Mouse (Mus musculus): ENCODE data around the gene Kcnrg. TPM values are rescaled to one million over a fixed set of nuclear protein-coding genes. Genes with fewer than 3 reads are reported as not detected.
A peak's percentile ranks its signal among the peaks of the same experiment; 100 is the strongest.
"Not testable (repeated sequence)": the region's sequence is repeated elsewhere in the genome, so short reads cannot be mapped to it uniquely, and the experiment has no call there.

Gene Kcnrg
- polyA plus RNA-seq (2016; fragmentation: Nextera tagmentation; extraction: Ambion mirVana): 0.50 and 0.55 TPM in 2 replicates

GRCm38 (mm10) chr14:61607157-61607556, at the start of gene Kcnrg:
Kcnrg (plus strand) TSS chr14:61607457.
- H3K4me3 ChIP-seq: no peak within 1 kb of the TSS
- no peak for DNase-seq (ENCODE audit: low spot score)
- WGBS: 85% methylated on average over 3 of the region's 3 CpGs

GRCm38 (mm10) chr14:61558901-61559300, 48.4 kb upstream of the Kcnrg start:
- Histone ChIP-seq H3K4me3 (no peak overlapping the region), H3K27ac (replicated peaks) (no peak overlapping the region), H3K36me3 (replicated peaks) (no peaks in the 10 kb centered on the region), H3K27me3 (replicated peaks; ENCODE audit: low read depth, poor library complexity, severe bottlenecking) (peaks cover 19% of the 10 kb centered on the region), H3K9me3 (no peaks in the 10 kb centered on the region), H3K4me1 (peaks cover 14% of the 10 kb centered on the region)
- DNase-seq (ENCODE audit: low spot score): no peak
- WGBS: 91% methylated on average over 6 of the region's 6 CpGs

More at GRCm38 (mm10) chr14:61607157-61607556, at the start of gene Kcnrg:
- no peaks in the 10 kb centered on the region for H3K4me1 ChIP-seq
- H3K36me3 ChIP-seq (replicated peaks): peaks cover 36% of the 10 kb centered on the region
- H3K27me3 ChIP-seq (replicated peaks; ENCODE audit: low read depth, poor library complexity, severe bottlenecking): no peaks in the 10 kb centered on the region
- no peaks in the 10 kb centered on the region for H3K9me3 ChIP-seq
- no peak within 1 kb of the TSS for H3K27ac ChIP-seq (replicated peaks)

GRCm38 (mm10) chr14:61559856-61560255, 47.4 kb upstream of the Kcnrg start:
- Histone ChIP-seq H3K4me3 (no peak overlapping the region), H3K36me3 (replicated peaks) (no peaks in the 10 kb centered on the region), H3K27ac (replicated peaks) (no peak overlapping the region), H3K27me3 (replicated peaks; ENCODE audit: low read depth, poor library complexity, severe bottlenecking) (peaks cover 19% of the 10 kb centered on the region), H3K9me3 (no peaks in the 10 kb centered on the region), H3K4me1 (peaks cover 14% of the 10 kb centered on the region)
- DNase-seq (ENCODE audit: low spot score): no peak
- 73% methylated on average over 3 of the region's 3 CpGs for WGBS

GRCm38 (mm10) chr14:61566211-61566610, 41.0 kb upstream of the Kcnrg start:
- DNase-seq (ENCODE audit: low spot score); H3K27ac ChIP-seq (replicated peaks); H3K9me3 ChIP-seq; H3K27me3 ChIP-seq (replicated peaks; ENCODE audit: low read depth, poor library complexity, severe bottlenecking); H3K4me3 ChIP-seq; H3K36me3 ChIP-seq (replicated peaks); H3K4me1 ChIP-seq: not testable (repeated sequence)
- WGBS: 90% methylated on average over 4 of the region's 4 CpGs

- no peaks in the 10 kb centered on the region for H3K27me3 ChIP-seq (replicated peaks; ENCODE audit: low read depth, poor library complexity, severe bottlenecking)
- WGBS: 63% methylated on average over 2 of the region's 2 CpGs
- no peaks in the 10 kb centered on the region for H3K4me1 ChIP-seq
- H3K36me3 ChIP-seq (replicated peaks): no peaks in the 10 kb centered on the region
- H3K27ac ChIP-seq (replicated peaks): no peak overlapping the region
- H3K4me3 ChIP-seq: no peak overlapping the region
- H3K9me3 ChIP-seq: no peaks in the 10 kb centered on the region
- no peak for DNase-seq (ENCODE audit: low spot score)
Observed at GRCm38 (mm10) chr14:61569344-61569743, 37.9 kb upstream of the Kcnrg start.

GRCm38 (mm10) chr14:61571366-61571765, 35.9 kb upstream of the Kcnrg start:
- DNase-seq (ENCODE audit: low spot score): peak; percentile 85
- 18% methylated on average over 4 of the region's 4 CpGs for WGBS
- Histone ChIP-seq H3K36me3 (replicated peaks) (no peaks in the 10 kb centered on the region), H3K9me3 (no peaks in the 10 kb centered on the region), H3K27ac (replicated peaks) (no peak overlapping the region), H3K27me3 (replicated peaks; ENCODE audit: low read depth, poor library complexity, severe bottlenecking) (no peaks in the 10 kb centered on the region), H3K4me1 (no peaks in the 10 kb centered on the region), H3K4me3 (no peak overlapping the region)

GRCm38 (mm10) chr14:61572131-61572530, 35.1 kb upstream of the Kcnrg start:
- Histone ChIP-seq H3K4me3 (no peak overlapping the region), H3K9me3 (no peaks in the 10 kb centered on the region), H3K27ac (replicated peaks) (no peak overlapping the region), H3K27me3 (replicated peaks; ENCODE audit: low read depth, poor library complexity, severe bottlenecking) (no peaks in the 10 kb centered on the region), H3K4me1 (no peaks in the 10 kb centered on the region), H3K36me3 (replicated peaks) (no peaks in the 10 kb centered on the region)
- DNase-seq (ENCODE audit: low spot score): no peak
- 78% methylated on average over 2 of the region's 2 CpGs for WGBS

GRCm38 (mm10) chr14:61575066-61575465, 32.2 kb upstream of the Kcnrg start:
- 93% methylated on average over 10 of the region's 10 CpGs for WGBS
- H3K4me1 ChIP-seq: no peaks in the 10 kb centered on the region

GRCm38 (mm10) chr14:61575941-61576340, 31.3 kb upstream of the Kcnrg start:
- H3K27me3 ChIP-seq (replicated peaks; ENCODE audit: low read depth, poor library complexity, severe bottlenecking): no peaks in the 10 kb centered on the region
- WGBS: 88% methylated on average over 8 of the region's 8 CpGs
- H3K4me3 ChIP-seq: no peak overlapping the region
- H3K9me3 ChIP-seq: no peaks in the 10 kb centered on the region
- DNase-seq (ENCODE audit: low spot score): no peak
- H3K36me3 ChIP-seq (replicated peaks): no peaks in the 10 kb centered on the region
- H3K4me1 ChIP-seq: no peaks in the 10 kb centered on the region
- no peak overlapping the region for H3K27ac ChIP-seq (replicated peaks)

More at GRCm38 (mm10) chr14:61575066-61575465, 32.2 kb upstream of the Kcnrg start:
- no peak for DNase-seq (ENCODE audit: low spot score)
- H3K4me3 ChIP-seq: no peak overlapping the region
- no peaks in the 10 kb centered on the region for H3K36me3 ChIP-seq (replicated peaks)
- H3K27ac ChIP-seq (replicated peaks): no peak overlapping the region
- no peaks in the 10 kb centered on the region for H3K27me3 ChIP-seq (replicated peaks; ENCODE audit: low read depth, poor library complexity, severe bottlenecking)
- no peaks in the 10 kb centered on the region for H3K9me3 ChIP-seq

- Histone ChIP-seq H3K4me3 (no peak overlapping the region), H3K27ac (replicated peaks) (no peak overlapping the region), H3K4me1 (no peaks in the 10 kb centered on the region), H3K36me3 (replicated peaks) (no peaks in the 10 kb centered on the region), H3K9me3 (no peaks in the 10 kb centered on the region), H3K27me3 (replicated peaks; ENCODE audit: low read depth, poor library complexity, severe bottlenecking) (no peaks in the 10 kb centered on the region)
- no peak for DNase-seq (ENCODE audit: low spot score)
- 75% methylated on average over 4 of the region's 4 CpGs for WGBS
Observed at GRCm38 (mm10) chr14:61589288-61590065, 17.8 kb upstream of the Kcnrg start.

- no peak for DNase-seq (ENCODE audit: low spot score)
- no peaks in the 10 kb centered on the region for H3K9me3 ChIP-seq
- H3K4me3 ChIP-seq: no peak overlapping the region
- WGBS: 91% methylated on average over 9 of the region's 9 CpGs
- no peaks in the 10 kb centered on the region for H3K27me3 ChIP-seq (replicated peaks; ENCODE audit: low read depth, poor library complexity, severe bottlenecking)
- H3K36me3 ChIP-seq (replicated peaks): no peaks in the 10 kb centered on the region; the same call in 1 of the 2 replicates
- H3K4me1 ChIP-seq: peaks cover 11% of the 10 kb centered on the region
- H3K27ac ChIP-seq (replicated peaks): no peak overlapping the region
Observed at GRCm38 (mm10) chr14:61596719-61597426, 10.4 kb upstream of the Kcnrg start.

GRCm38 (mm10) chr14:61597968-61598367, 9.3 kb upstream of the Kcnrg start, which contains the start of gene Trim13:
Trim13 (plus strand) TSS chr14:61598247.
- H3K27ac ChIP-seq (replicated peaks): no peak within 1 kb of the TSS; the same call in 1 of the 2 replicates
- DNase-seq (ENCODE audit: low spot score): no peak
- WGBS: 47% methylated on average over 5 of the region's 5 CpGs

More at GRCm38 (mm10) chr14:61597968-61598367, 9.3 kb upstream of the Kcnrg start, which contains the start of gene Trim13:
- H3K36me3 ChIP-seq (replicated peaks): no peaks in the 10 kb centered on the region; the same call in 1 of the 2 replicates
- peaks cover 11% of the 10 kb centered on the region for H3K4me1 ChIP-seq
- no peaks in the 10 kb centered on the region for H3K9me3 ChIP-seq
- H3K4me3 ChIP-seq: peak within 1 kb of the TSS; percentile 78
- no peaks in the 10 kb centered on the region for H3K27me3 ChIP-seq (replicated peaks; ENCODE audit: low read depth, poor library complexity, severe bottlenecking)

All from embryonic facial prominence, embryonic 10.5 days (tissue).